Mouse (Mus musculus) layer of hippocampus, adult 2 months (tissue): ENCODE results near the gene Fbxo7. TPM values are rescaled to one million over a fixed set of nuclear protein-coding genes. Genes with fewer than 3 reads are reported as not detected.
"Not testable (repeated sequence)": the region's sequence is repeated elsewhere in the genome, so short reads cannot be mapped to it uniquely, and the experiment has no call there.

ENCODE experiments used
- DNase-seq, 2 experiments: peaks; one replicate each; pipeline ENCODE4 v3.0.0; 2022; ENCODE audit warnings: low spot score in 2 of 2
- H3K27ac ChIP-seq: fragments of 200-600 bp; 2 replicates; pipeline ENCODE4 v1.8.1; 2022
- H3K4me3 ChIP-seq: fragments of 200-600 bp; 2 replicates; pipeline ENCODE4 v1.8.1; 2022; ENCODE audit warnings: mild to moderate bottlenecking
- CTCF ChIP-seq: fragments of 200-600 bp; conservative IDR thresholded peaks from 2 replicates; pipeline ENCODE4 v1.8.1; 2022; ENCODE audit warnings: antibody characterized with exemption, mild to moderate bottlenecking, moderate library complexity
- total RNA-seq, 2 experiments: library from RNA; stranded (reverse); gene quantifications; 2 replicates each; pipeline ENCODE4 v1.2.3; 2021

Fbxo7 gene
- total RNA-seq, 2 experiments from 2014 or later: 23.5 to 25.3 TPM

GRCm38 (mm10) chr10:86018813-86019212 lies 3.0 kb upstream of the Fbxo7 start:
- Histone ChIP-seq H3K4me3 (no peak overlapping the region), H3K27ac (no peak overlapping the region)
- no peak for DNase-seq
- TF ChIP-seq CTCF: no peak

GRCm38 (mm10) chr10:86021408-86021748 lies 394 bp upstream of the Fbxo7 start:
- H3K27ac ChIP-seq: peak overlapping the region; percentile 96
- peak overlapping the region; percentile 95; the same call in 1 of the 2 replicates for H3K4me3 ChIP-seq
- DNase-seq: no peak
- TF ChIP-seq CTCF: no peak

GRCm38 (mm10) chr10:86022474-86022816 lies 673 bp downstream of the Fbxo7 start:
- no peak for DNase-seq
- Histone ChIP-seq H3K4me3 (peak overlapping the region; percentile 95), H3K27ac (peak overlapping the region; percentile 96)
- no peak for TF ChIP-seq CTCF

- H3K4me3 ChIP-seq: peak overlapping the region; percentile 95
- no peak for DNase-seq
- H3K27ac ChIP-seq: peak overlapping the region; percentile 9; the same call in 1 of the 2 replicates
- no peak for TF ChIP-seq CTCF
Measured at GRCm38 (mm10) chr10:86023149-86023548, 1.4 kb downstream of the Fbxo7 start.

- H3K27ac ChIP-seq: no peak overlapping the region
- H3K4me3 ChIP-seq: no peak overlapping the region
- no peak for TF ChIP-seq CTCF
- DNase-seq: no peak
Measured at GRCm38 (mm10) chr10:86025906-86026305, 4.1 kb downstream of the Fbxo7 start.

GRCm38 (mm10) chr10:86026354-86026753 lies 4.6 kb downstream of the Fbxo7 start:
- H3K27ac ChIP-seq: no peak overlapping the region
- H3K4me3 ChIP-seq: no peak overlapping the region
- TF ChIP-seq CTCF: no peak
- no peak for DNase-seq

GRCm38 (mm10) chr10:86026807-86027206 lies 5.0 kb downstream of the Fbxo7 start:
- not testable (repeated sequence) for H3K27ac ChIP-seq, DNase-seq, H3K4me3 ChIP-seq

- no peak for TF ChIP-seq CTCF
- Histone ChIP-seq H3K4me3 (no peak overlapping the region), H3K27ac (no peak overlapping the region)
- no peak for DNase-seq
Measured at GRCm38 (mm10) chr10:86030743-86031142, 9.0 kb downstream of the Fbxo7 start.

- no peak for DNase-seq
- Histone ChIP-seq H3K27ac (peak overlapping the region; percentile 79), H3K4me3 (no peak overlapping the region)
- TF ChIP-seq CTCF: no peak
Measured at GRCm38 (mm10) chr10:86032517-86032916, 10.7 kb downstream of the Fbxo7 start.

GRCm38 (mm10) chr10:86034007-86034728 lies 12.4 kb downstream of the Fbxo7 start:
- no peak for TF ChIP-seq CTCF
- Histone ChIP-seq H3K4me3 (peak overlapping the region; percentile 2; the same call in 1 of the 2 replicates), H3K27ac (peak overlapping the region; percentile 79)
- DNase-seq: no peak

GRCm38 (mm10) chr10:86043651-86044050 lies 21.9 kb downstream of the Fbxo7 start:
- Histone ChIP-seq H3K27ac (no peak overlapping the region), H3K4me3 (no peak overlapping the region)
- no peak for DNase-seq
- TF ChIP-seq CTCF: no peak

GRCm38 (mm10) chr10:86044066-86044465 lies 22.3 kb downstream of the Fbxo7 start:
- DNase-seq: no peak
- H3K4me3 ChIP-seq: no peak overlapping the region
- H3K27ac ChIP-seq: no peak overlapping the region
- no peak for TF ChIP-seq CTCF

GRCm38 (mm10) chr10:86046371-86046770 lies 24.6 kb downstream of the Fbxo7 start:
- no peak for TF ChIP-seq CTCF
- no peak overlapping the region for H3K27ac ChIP-seq
- no peak overlapping the region for H3K4me3 ChIP-seq
- no peak for DNase-seq

- TF ChIP-seq CTCF: no peak
- no peak for DNase-seq
- Histone ChIP-seq H3K4me3 (no peak overlapping the region), H3K27ac (no peak overlapping the region)
Measured at GRCm38 (mm10) chr10:86047786-86048185, 26.0 kb downstream of the Fbxo7 start.

- no peak for TF ChIP-seq CTCF
- peak overlapping the region; percentile 67 for H3K27ac ChIP-seq
- no peak overlapping the region for H3K4me3 ChIP-seq
- no peak for DNase-seq
Measured at GRCm38 (mm10) chr10:86050522-86050921, 28.8 kb downstream of the Fbxo7 start.
